Mouse (Mus musculus): Measurements from ENCODE around the gene Mettl16. TPM values are rescaled to one million over a fixed set of nuclear protein-coding genes. Genes with fewer than 3 reads are reported as not detected.

The Mettl16 gene
- polyA plus RNA-seq, 1 experiment from 2014 or later = 32.1 TPM

DNA sequence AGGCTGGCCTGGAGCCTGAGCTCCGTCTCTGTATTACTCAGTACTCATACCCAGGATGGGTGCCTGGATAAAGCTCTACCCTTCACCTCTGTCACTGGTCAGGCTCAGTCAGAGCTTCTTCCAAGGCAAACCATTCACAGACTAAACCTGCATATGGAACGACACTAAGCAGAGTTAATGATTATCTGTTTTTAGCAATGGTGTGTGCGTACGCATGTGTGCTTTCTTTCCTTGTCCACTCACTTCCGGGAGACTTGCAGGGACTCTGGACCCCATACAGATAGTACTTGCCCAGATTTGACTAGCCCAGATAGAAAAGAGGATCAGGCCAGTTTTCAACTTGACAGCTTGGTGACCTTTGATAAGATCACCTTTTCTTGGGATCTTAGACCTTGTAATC, 56.1 kb downstream of the Mettl16 start:
- H3K27me3 ChIP-seq (replicated peaks; ENCODE audit: control insufficient read depth, insufficient read depth, low read length) = no peaks in the 10 kb centered on the region
- 92% methylated on average over 5 of the region's 5 CpGs for WGBS

DNA sequence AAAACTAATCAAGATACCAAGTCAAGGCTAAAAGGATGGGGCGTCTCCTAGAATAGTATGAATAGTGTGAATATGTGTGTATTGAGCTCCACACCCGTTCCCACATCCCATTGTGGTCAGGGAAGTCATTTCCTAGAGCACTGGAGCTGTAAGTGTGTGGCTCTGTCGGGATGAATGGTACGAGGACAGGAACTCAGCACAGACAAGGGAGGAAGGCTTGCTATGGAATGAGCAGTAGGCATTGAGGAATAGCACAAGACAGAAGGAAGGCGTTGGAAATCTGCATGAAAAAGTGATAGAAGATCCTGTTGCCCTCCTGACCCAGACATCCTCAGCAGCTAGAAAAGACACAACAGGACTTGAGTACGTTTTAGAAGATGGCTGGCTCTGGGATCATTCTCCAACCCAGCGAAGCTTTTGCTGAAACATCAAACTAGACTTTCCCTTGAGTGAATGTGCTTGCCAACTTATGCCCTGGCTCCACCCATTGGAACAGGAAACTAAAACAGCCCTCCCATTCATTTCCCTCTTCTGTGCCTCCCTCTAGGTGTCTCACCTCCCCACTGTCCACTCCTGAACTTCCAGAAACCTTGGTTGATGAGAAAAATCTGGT, 57.3 kb downstream of the Mettl16 start:
- DNase-seq (ENCODE audit: low spot score) = no peak
- no peak for ATAC-seq

More for the DNA sequence above, 56.1 kb downstream of the Mettl16 start:
- Histone ChIP-seq H3K4me1 (ENCODE audit: control insufficient read depth, insufficient read depth, low read length) (peaks cover 7% of the 10 kb centered on the region), H3K36me3 (ENCODE audit: control insufficient read depth, insufficient read depth, low read length) (no peaks in the 10 kb centered on the region), H3K9ac (ENCODE audit: low read length) (no peak overlapping the region), H3K4me3 (ENCODE audit: low read depth, low read length) (no peak overlapping the region), H3K4me2 (ENCODE audit: low read length) (no peak overlapping the region), H3K9me3 (replicated peaks; ENCODE audit: control insufficient read depth, low read length) (no peaks in the 10 kb centered on the region), H3K27ac (ENCODE audit: low read depth, low read length) (no peak overlapping the region)
- no peak for ATAC-seq
- no peak for DNase-seq (ENCODE audit: low spot score)

DNA sequence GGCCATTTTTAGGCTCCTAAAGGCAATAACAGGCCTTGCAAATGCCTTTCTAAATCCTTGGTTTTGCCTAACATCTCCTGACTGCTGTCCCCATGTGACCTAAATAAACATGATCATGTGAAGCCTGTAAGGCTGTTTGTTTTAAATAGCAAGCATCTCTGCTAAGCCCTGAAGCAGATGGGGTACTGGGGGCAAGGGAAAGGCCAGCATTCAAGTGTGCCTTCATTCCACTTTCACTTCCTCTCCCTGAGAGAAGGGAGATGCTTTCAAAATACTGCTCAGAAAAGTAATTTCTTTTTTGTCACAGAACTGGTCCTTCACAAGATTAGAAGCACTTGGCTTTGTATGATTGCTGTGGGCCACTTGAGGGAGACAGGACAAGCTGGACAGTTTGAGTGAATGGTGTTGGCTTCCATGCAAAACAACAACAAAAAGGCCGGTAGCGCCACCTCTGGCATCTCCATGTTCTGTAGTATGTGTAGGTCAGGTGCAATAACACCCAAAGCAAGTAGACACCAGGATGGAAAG, 57.8 kb downstream of the Mettl16 start:
- 21% methylated on average over 2 of the region's 2 CpGs for WGBS
- no peak for ATAC-seq
- no peak for DNase-seq (ENCODE audit: low spot score)

More for the DNA sequence above, 57.3 kb downstream of the Mettl16 start:
- no peaks in the 10 kb centered on the region for H3K9me3 ChIP-seq (replicated peaks; ENCODE audit: control insufficient read depth, low read length)
- peaks cover 10% of the 10 kb centered on the region for H3K4me1 ChIP-seq (ENCODE audit: control insufficient read depth, insufficient read depth, low read length)
- no peak overlapping the region for H3K9ac ChIP-seq (ENCODE audit: low read length)
- H3K4me3 ChIP-seq (ENCODE audit: low read depth, low read length) = no peak overlapping the region
- H3K27me3 ChIP-seq (replicated peaks; ENCODE audit: control insufficient read depth, insufficient read depth, low read length) = no peaks in the 10 kb centered on the region
- H3K27ac ChIP-seq (ENCODE audit: low read depth, low read length) = no peak overlapping the region
- no peaks in the 10 kb centered on the region for H3K36me3 ChIP-seq (ENCODE audit: control insufficient read depth, insufficient read depth, low read length)
- 76% methylated on average over 7 of the region's 7 CpGs for WGBS
- no peak overlapping the region for H3K4me2 ChIP-seq (ENCODE audit: low read length)

DNA sequence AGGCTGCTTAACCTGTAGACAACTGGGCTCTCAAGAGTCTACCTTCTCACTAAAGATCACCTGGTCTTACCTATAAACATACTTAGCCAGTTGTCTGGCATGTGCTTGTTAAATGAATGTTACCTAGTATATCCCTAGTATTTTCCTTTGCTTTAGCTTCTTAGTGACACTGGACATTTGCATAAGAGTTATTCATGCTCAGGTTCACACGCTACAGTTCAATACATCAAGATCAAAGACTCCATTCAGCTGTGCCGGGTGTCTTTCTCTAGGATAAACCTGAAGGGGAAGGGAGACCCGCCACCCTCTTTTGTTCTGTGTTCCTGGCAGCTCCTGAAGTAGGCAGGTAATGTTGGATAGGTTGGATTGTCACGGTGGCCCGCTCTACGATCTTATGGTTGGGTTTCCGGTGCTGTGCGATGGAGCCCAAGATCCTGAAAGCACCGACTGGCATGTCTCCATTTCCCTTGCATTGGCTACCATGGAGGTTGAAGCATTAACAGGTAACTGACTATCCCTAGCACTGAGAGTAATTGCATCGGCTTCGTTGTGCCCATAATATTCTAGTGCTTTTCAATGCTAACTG, 58.4 kb downstream of the Mettl16 start:
- Histone ChIP-seq H3K9me3 (replicated peaks; ENCODE audit: control insufficient read depth, low read length) (no peaks in the 10 kb centered on the region), H3K4me3 (ENCODE audit: low read depth, low read length) (peak overlapping the region; percentile 94), H3K9ac (ENCODE audit: low read length) (peak overlapping the region; percentile 53; the same call in 1 of the 2 replicates), H3K4me2 (ENCODE audit: low read length) (peak overlapping the region; percentile 69), H3K27me3 (replicated peaks; ENCODE audit: control insufficient read depth, insufficient read depth, low read length) (no peaks in the 10 kb centered on the region), H3K27ac (ENCODE audit: low read depth, low read length) (no peak overlapping the region), H3K36me3 (ENCODE audit: control insufficient read depth, insufficient read depth, low read length) (no peaks in the 10 kb centered on the region), H3K4me1 (ENCODE audit: control insufficient read depth, insufficient read depth, low read length) (peaks cover 15% of the 10 kb centered on the region)
- WGBS = 11% methylated on average over 11 of the region's 11 CpGs
- no peak for DNase-seq (ENCODE audit: low spot score)
- no peak for ATAC-seq

More for the DNA sequence above, 57.8 kb downstream of the Mettl16 start:
- Histone ChIP-seq H3K4me2 (ENCODE audit: low read length) (no peak overlapping the region), H3K4me3 (ENCODE audit: low read depth, low read length) (no peak overlapping the region), H3K36me3 (ENCODE audit: control insufficient read depth, insufficient read depth, low read length) (no peaks in the 10 kb centered on the region), H3K27ac (ENCODE audit: low read depth, low read length) (no peak overlapping the region), H3K9ac (ENCODE audit: low read length) (no peak overlapping the region), H3K27me3 (replicated peaks; ENCODE audit: control insufficient read depth, insufficient read depth, low read length) (no peaks in the 10 kb centered on the region), H3K4me1 (ENCODE audit: control insufficient read depth, insufficient read depth, low read length) (peaks cover 15% of the 10 kb centered on the region), H3K9me3 (replicated peaks; ENCODE audit: control insufficient read depth, low read length) (no peaks in the 10 kb centered on the region)

DNA sequence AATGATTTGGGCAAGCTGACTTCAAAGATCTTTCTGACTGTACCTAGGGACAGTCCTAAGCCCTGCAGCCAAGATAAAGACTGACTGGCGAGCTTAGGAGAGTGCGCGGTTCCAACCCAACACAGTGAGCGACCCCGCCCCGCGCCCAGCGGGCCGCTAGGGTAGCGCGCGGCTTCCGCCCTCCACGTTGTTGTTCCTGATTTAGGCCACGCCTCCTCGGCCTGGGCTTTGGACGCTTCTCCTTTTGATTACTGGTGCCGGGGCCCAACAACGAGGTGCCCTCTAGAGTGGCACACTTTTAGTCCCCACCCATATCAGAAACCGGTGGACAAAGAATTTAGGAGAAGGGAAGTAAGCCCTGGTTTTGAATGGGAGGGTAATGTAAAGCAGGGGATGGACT, 59.2 kb downstream of the Mettl16 start:
- WGBS = 0% methylated on average over 20 of the region's 20 CpGs
- ATAC-seq = peak; percentile 42
- H3K27ac ChIP-seq (ENCODE audit: low read depth, low read length) = peak overlapping the region; percentile 86
- peak overlapping the region; percentile 94 for H3K4me3 ChIP-seq (ENCODE audit: low read depth, low read length)
- peaks cover 15% of the 10 kb centered on the region for H3K4me1 ChIP-seq (ENCODE audit: control insufficient read depth, insufficient read depth, low read length)
- H3K9me3 ChIP-seq (replicated peaks; ENCODE audit: control insufficient read depth, low read length) = no peaks in the 10 kb centered on the region
- no peaks in the 10 kb centered on the region for H3K36me3 ChIP-seq (ENCODE audit: control insufficient read depth, insufficient read depth, low read length)
- H3K9ac ChIP-seq (ENCODE audit: low read length) = peak overlapping the region; percentile 53
- H3K27me3 ChIP-seq (replicated peaks; ENCODE audit: control insufficient read depth, insufficient read depth, low read length) = no peaks in the 10 kb centered on the region
- H3K4me2 ChIP-seq (ENCODE audit: low read length) = peak overlapping the region; percentile 69
- peak; percentile 85 for DNase-seq (ENCODE audit: low spot score)

DNA sequence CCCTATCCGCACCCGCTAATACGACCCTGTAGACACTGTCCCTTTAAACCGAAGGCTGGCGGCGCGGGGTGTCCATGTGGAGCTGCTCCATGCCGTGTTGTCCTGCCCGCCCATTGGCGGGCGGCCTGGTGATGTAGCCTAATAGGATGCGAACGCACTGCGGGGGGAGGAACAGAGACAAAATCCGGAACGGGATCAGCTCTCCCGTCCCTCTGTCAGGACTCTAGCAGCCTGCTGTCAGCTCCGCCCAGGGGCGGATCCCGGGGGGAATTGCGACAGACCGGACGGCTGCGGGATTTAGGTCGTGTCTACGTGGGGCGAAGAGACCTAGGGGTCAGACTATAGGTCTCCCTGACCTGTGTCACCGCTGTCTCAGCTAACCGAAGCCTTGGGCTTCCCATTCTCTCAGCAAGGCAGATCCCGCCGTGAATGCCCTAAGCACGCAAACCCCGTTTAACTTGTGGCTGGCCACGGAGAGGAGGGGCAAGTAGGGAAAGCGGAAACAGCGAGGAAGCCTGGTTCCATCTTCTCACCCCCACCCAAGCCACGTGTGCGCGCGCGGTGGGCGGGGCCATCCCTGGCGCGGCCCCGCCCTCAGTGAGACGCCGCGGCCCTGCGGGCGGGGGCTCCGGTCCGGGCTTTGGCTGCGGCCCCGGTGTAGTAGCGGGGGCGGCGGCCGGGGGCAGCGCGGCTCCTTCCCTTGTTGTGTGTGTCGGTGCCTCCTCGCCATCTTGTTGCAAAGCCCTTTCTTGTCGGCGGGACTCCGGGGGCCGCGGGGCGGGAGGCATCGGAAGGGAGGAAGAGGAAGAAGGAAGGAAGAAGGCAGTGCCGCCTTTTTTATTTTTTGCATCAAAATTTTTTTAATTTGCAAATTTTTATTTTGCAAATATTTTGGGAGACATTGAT, 59.9 kb downstream of the Mettl16 start, which contains the start of gene Mnt:
Gene Mnt, plus strand, starts transcription at position 665 of the 906 bp plus-strand sequence.
- no peaks in the 10 kb centered on the region for H3K9me3 ChIP-seq (replicated peaks; ENCODE audit: control insufficient read depth, low read length)
- peaks cover 15% of the 10 kb centered on the region for H3K4me1 ChIP-seq (ENCODE audit: control insufficient read depth, insufficient read depth, low read length)
- H3K27ac ChIP-seq (ENCODE audit: low read depth, low read length) = peak within 1 kb of the TSS; percentile 90
- under 1% methylated on average over 68 of the region's 70 CpGs for WGBS
- peak within 1 kb of the TSS; percentile 91 for H3K9ac ChIP-seq (ENCODE audit: low read length)
- H3K4me2 ChIP-seq (ENCODE audit: low read length) = peak within 1 kb of the TSS; percentile 69
- H3K27me3 ChIP-seq (replicated peaks; ENCODE audit: control insufficient read depth, insufficient read depth, low read length) = no peaks in the 10 kb centered on the region
- H3K36me3 ChIP-seq (ENCODE audit: control insufficient read depth, insufficient read depth, low read length) = no peaks in the 10 kb centered on the region
- H3K4me3 ChIP-seq (ENCODE audit: low read depth, low read length) = peak within 1 kb of the TSS; percentile 94
- DNase-seq (ENCODE audit: low spot score) (peak; percentile 100), ATAC-seq (peak; percentile 90)

DNA sequence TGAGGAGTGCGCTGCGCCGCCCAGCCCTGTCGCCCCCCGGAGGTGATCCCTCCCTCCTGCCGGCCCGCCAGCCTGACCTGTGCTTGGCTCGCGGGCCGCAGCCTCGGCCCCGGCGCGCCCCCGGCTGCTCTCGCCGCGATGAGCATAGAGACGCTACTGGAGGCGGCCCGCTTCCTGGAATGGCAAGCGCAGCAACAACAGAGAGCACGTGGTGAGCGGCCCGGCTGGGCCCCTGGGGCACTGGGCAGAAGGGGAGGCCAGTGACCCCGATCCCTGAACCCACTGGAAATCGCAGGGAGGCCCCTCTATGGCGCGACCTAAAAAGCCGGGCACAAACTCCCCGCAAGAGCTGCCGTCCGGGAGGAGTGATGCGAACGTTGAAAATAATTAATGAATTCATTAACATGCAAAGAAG, 60.6 kb downstream of the Mettl16 start:
- H3K36me3 ChIP-seq (ENCODE audit: control insufficient read depth, insufficient read depth, low read length) = no peaks in the 10 kb centered on the region; the same call in 1 of the 2 replicates
- peaks cover 15% of the 10 kb centered on the region for H3K4me1 ChIP-seq (ENCODE audit: control insufficient read depth, insufficient read depth, low read length)
- under 1% methylated on average over 35 of the region's 35 CpGs for WGBS
- H3K27me3 ChIP-seq (replicated peaks; ENCODE audit: control insufficient read depth, insufficient read depth, low read length) = no peaks in the 10 kb centered on the region
- H3K9ac ChIP-seq (ENCODE audit: low read length) = peak overlapping the region; percentile 91
- H3K27ac ChIP-seq (ENCODE audit: low read depth, low read length) = peak overlapping the region; percentile 90
- ATAC-seq (no peak), DNase-seq (ENCODE audit: low spot score) (peak; percentile 45)
- no peaks in the 10 kb centered on the region for H3K9me3 ChIP-seq (replicated peaks; ENCODE audit: control insufficient read depth, low read length)
- peak overlapping the region; percentile 94 for H3K4me3 ChIP-seq (ENCODE audit: low read depth, low read length)
- peak overlapping the region; percentile 69 for H3K4me2 ChIP-seq (ENCODE audit: low read length)

DNA sequence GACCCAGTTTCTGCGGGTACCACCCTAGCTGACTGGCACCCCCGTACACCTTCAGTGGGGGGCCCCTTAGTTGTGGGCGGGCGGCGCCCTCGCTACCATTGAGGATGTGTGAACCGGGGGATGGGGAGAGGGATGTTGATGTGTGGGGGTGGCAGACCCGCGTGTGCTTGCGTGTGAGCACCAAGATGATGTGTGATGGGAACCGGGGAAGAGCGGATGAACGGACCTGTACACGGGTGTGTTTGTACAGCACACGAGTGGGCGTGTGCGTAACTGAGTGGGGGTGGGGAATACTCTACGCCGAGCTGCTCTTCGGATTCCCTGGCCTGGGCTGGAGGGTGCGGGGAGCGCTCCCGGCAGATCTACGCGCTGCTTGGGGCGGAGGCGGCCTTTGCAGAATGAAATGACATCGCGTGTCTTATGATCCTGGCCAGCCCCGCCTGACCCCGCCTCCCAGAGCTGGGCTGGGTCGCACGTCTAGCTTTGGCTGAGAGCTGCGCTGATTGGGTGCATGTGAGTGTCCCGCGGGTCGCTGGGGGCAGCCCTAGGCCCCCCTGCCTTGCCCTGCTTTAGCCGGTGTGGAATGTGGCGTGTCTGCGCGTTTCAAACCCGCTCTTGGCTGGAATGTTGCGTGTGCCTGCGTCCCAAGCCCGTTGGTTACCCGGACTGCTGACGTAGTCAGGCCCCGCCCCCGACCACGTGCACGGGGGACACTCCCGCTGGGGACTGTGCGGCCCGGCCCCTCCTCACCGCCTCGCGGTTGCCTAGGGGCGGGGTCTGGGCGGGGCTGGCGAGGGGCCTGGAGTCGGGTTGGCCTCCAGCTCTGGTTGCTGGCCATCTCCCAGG, 61.2 kb downstream of the Mettl16 start:
- Histone ChIP-seq H3K9me3 (replicated peaks; ENCODE audit: control insufficient read depth, low read length) (no peaks in the 10 kb centered on the region), H3K9ac (ENCODE audit: low read length) (peak overlapping the region; percentile 91), H3K27me3 (replicated peaks; ENCODE audit: control insufficient read depth, insufficient read depth, low read length) (no peaks in the 10 kb centered on the region), H3K4me2 (ENCODE audit: low read length) (peak overlapping the region; percentile 69), H3K4me1 (ENCODE audit: control insufficient read depth, insufficient read depth, low read length) (peaks cover 15% of the 10 kb centered on the region), H3K27ac (ENCODE audit: low read depth, low read length) (peak overlapping the region; percentile 90), H3K4me3 (ENCODE audit: low read depth, low read length) (peak overlapping the region; percentile 94), H3K36me3 (ENCODE audit: control insufficient read depth, insufficient read depth, low read length) (peaks cover 4% of the 10 kb centered on the region; the same call in 1 of the 2 replicates)
- DNase-seq (ENCODE audit: low spot score) (peak; percentile 98), ATAC-seq (peak; percentile 75)
- WGBS = under 1% methylated on average over 59 of the region's 61 CpGs
